Mouse (Mus musculus) activated CD4-positive, CD25-positive, alpha-beta regulatory T cell, adult 4 months (primary cell): Measurements from ENCODE around the gene Gm28360. TPM values are rescaled to one million over a fixed set of nuclear protein-coding genes. Genes with fewer than 3 reads are reported as not detected.
"Not testable (repeated sequence)": the region's sequence is repeated elsewhere in the genome, so short reads cannot be mapped to it uniquely, and the experiment has no call there.

ENCODE experiments used
- ATAC-seq: one replicate; pipeline ENCODE4 v1.8.0; 2017
- polyA plus RNA-seq, 2 experiments: library from polyadenylated mRNA; unstranded; fragments of 100-300 nt; shearing (Covaris generic); gene quantifications; one replicate each; pipeline ENCODE4 v1.2.1; 2017

Gene Gm28360
- not detected for polyA plus RNA-seq

DNA sequence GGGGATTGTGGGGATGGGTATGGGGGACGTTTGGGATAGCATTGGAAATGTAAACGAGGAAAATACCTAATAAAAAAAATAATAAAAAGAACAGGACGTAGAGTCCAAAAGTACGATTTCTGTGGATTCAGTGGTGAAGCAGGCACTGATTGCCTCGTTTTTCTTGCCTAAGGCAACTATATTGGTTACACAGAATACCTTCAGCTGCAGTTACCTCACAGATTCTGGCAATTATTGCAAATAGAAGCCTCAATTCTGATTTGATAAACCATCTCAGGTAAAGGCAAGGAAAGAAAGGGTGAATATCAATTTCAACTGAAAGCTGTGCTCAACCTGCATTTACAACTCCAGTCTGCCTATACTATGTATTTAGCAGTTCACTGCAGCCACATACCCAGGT, at the start of gene Gm28360:
Gm28360 (plus strand) TSS at position 301 of the 400 bp plus-strand sequence.
- not testable (repeated sequence) for ATAC-seq

DNA sequence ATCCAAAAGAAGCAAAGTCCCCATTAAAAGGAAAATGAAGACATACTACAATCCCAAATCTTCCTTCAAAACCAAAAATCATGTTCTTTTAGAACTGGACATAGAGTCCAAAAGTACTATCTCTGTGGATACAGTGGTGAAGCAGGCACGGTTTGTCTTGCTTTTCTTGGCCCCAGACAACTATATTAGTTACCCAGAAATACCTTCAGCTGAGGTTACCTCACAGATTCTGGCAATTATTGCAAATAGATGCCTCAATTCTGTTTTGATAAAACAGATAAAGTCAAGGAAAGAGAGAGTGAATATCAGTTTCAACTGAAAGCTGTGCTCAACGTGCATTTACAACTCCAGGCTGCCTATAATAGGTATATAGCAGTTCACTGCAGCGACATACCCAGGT, 49.0 kb upstream of the Gm28360 start, which contains the start of gene B020011L13Rik:
B020011L13Rik (plus strand) TSS at position 301 of the 400 bp plus-strand sequence.
- not testable (repeated sequence) for ATAC-seq

DNA sequence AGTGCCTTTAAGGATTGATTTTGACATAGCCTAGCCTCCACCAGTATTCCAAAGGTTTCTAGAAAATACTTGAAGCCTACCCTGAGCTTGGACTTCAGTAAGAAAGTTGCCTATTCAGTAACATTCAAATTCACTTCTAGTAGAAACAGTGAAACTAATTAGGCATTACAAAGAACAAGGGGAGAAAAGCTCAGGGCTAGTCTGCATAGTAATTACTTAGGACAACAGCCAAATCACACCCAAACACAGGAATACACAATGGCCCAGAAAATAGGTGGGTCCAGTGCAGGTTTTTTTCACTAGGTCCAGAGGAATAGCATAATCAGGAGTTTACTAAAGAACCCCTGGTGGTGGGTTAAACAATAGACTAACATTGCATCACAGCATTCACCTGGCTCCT, 13.6 kb upstream of the Gm28360 start:
- ATAC-seq, result not testable (repeated sequence)

DNA sequence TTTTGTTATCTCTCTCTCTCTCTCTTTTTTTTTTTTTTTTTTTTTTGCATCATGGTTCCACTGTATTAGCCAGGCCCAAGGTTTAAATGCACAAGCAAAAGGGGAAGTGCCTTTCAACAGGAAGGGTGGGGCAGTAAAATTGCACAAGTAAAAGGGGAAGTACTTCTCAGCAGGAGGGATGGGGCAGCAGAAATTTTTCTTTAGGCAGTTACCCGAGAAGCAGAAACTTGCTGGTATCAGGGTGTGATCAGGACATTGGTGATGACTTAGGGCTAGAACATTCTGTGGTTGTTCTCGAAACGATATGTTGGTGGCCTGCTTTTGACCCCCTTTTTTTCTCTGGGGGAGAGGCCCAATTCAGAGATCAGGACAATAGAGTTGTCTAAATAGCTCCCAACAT, 21.8 kb downstream of the Gm28360 start:
- not testable (repeated sequence) for ATAC-seq

Other genes with a start within 250 kb of the Gm28360 start
- not detected for gene Gm28363, start 132.9 kb upstream of the Gm28360 start, polyA plus RNA-seq
- gene B020011L13Rik, start 48.9 kb upstream of the Gm28360 start, polyA plus RNA-seq, result not detected
- not detected for gene Gm28168, start 97.9 kb downstream of the Gm28360 start, polyA plus RNA-seq
- not detected for gene Gm7145, start 135.9 kb downstream of the Gm28360 start, polyA plus RNA-seq